Mouse (Mus musculus): ENCODE results near the gene Smim15.

Gene Smim15

GRCm38 (mm10) chr13:108044222-108044941 is at the start of gene Smim15:
Gene Smim15, plus strand, starts transcription at chr13:108044446.
- DNase-seq (ENCODE audit: low read depth, low spot score) = peak; percentile 97

DNA sequence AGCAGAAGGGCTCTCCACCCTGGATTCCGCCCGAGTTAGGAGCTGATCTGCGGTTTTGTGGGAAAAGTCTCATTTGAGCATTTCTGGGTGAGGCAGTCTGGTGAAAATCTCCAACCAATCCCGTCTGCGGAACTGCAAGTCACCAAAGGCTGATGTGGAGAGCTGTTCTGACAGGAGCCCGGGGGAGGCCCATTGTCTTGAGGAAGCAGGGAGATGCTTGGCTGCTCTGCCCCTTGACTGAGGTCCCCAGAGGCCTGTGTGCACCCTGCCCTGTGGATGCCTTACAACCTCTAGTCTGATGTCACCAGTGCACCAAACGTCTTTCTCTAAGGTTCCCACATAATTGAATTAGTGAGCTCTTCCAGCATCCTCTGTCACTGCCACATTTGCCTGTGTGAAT is 49.0 kb upstream of the Smim15 start:
- DNase-seq (ENCODE audit: low read depth, low spot score) = no peak

GRCm38 (mm10) chr13:107996301-107996700 is 47.9 kb upstream of the Smim15 start:
- DNase-seq (ENCODE audit: low read depth, low spot score) = no peak

GRCm38 (mm10) chr13:108007861-108008260 is 36.4 kb upstream of the Smim15 start:
- no peak for DNase-seq (ENCODE audit: low read depth, low spot score)

DNA sequence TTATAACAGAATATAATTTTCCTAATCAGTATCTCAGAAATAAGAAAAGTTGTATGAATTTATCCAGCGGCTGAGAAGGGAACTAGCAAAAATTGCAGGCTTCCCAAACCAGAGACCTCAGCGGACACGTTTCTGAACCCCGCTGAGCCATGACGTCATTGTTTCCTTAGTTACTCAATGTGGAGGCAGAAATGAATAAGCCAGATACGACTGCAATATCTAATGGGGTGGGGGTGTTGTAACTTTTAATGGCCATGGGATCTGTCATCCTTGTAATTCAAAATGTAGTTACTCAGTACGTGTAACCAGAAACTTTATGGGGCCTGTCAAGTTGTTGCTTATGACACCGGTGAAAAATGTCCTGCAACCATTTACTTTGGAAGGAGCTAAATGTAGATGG is 31.1 kb upstream of the Smim15 start:
- no peak for DNase-seq (ENCODE audit: low read depth, low spot score)

GRCm38 (mm10) chr13:108013839-108014238 is 30.4 kb upstream of the Smim15 start:
- no peak for DNase-seq (ENCODE audit: low read depth, low spot score)

DNA sequence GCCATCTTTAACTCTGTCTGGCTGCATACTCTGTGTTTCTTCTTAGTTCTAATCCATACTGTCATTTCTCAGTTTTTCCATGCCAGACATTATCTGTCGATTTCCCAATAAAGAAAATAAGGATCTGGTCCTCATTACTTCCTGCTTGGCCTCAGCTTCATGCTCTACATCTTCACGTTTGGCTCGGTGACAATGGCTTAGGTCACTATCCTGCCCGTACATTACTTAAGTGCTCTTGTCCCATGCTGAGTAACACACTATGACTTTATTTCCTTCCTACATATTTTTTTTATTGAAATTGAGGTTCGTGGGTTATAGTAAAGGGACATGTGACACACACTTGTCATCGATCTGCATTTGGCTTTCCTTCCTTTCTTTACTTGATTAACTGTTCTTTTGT is 29.1 kb upstream of the Smim15 start:
- no peak for DNase-seq (ENCODE audit: low read depth, low spot score)

GRCm38 (mm10) chr13:108017349-108017748 is 26.9 kb upstream of the Smim15 start:
- no peak for DNase-seq (ENCODE audit: low read depth, low spot score)

DNA sequence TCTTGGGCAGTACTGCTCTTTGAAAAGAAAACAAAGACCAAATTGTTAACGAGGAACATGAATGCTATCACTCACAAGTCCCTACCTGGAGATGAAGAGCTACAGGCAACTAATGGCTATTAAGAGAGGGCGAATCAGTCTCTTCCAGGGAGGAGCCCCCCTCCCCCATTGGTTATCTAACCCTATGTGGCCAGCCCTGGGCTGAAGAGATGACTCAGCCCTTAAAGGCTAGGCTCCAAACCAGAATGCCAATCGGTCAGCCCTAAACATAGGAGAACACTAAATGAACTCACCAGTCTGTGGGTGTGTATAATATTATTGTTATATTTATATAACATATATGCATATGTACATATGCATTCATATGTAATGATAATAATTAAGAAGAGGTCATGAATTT is 18.4 kb upstream of the Smim15 start:
- DNase-seq (ENCODE audit: low read depth, low spot score) = no peak

DNA sequence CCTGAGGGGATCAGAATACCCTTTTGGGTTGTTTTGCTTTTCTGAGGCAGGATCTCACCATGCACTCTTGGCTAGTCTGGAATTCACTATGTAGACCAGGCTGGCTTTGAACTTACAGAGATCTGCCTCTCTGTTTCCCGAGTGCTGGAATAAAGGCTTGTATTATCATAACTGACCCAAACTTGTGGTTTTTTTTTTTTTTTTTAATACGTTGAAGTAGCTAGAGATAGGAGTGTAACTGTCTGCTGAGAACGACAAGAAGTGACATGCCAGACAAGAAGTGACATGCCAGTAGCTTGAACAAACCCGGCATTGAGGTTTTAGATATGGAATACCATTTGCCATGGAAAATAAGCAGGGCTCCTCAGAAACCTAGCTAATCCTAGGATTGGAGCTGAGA is 11.5 kb upstream of the Smim15 start:
- DNase-seq (ENCODE audit: low read depth, low spot score) = no peak

DNA sequence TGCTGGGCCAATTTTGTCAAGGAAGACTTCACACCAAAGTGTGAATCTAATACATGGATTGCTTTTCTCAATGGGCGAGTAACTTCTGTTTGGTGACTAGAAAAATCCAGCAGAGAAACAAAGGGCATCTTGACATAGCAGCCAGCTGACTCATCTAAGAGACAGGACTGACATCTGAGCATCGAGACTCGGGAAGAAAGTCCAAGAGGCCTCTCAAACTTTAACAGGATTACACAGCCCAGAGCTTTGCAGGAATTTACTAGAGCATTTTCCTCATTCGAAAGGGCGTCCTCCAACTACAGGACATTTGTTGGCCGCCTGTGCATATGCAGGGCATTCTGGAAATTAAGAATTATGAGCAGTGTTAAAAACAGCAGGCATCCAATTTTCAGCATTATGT is 4.9 kb upstream of the Smim15 start:
- no peak for DNase-seq (ENCODE audit: low read depth, low spot score)

DNA sequence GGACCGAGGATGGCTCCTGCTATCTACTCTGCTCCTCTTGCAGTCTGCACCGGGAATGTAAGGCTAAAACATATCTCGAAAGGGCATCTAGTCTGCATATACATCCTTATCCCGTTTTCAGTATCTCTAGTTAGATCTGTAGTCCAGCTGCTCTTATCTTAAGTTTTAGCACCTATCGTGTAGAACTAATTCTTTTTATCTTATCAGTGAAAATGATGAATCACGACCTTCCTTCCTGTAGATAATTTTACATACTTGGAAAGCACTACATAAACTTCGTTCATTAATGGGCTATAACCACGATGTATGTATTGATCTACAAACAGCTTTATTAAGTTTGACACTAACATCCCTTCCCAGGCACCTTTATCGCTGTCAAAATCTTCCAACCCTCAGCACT is 4.3 kb upstream of the Smim15 start:
- DNase-seq (ENCODE audit: low read depth, low spot score) = no peak

- peak; percentile 52 for DNase-seq (ENCODE audit: low read depth, low spot score)
These were observed 3.8 kb upstream of the Smim15 start for GRCm38 (mm10) chr13:108040451-108040850.

DNA sequence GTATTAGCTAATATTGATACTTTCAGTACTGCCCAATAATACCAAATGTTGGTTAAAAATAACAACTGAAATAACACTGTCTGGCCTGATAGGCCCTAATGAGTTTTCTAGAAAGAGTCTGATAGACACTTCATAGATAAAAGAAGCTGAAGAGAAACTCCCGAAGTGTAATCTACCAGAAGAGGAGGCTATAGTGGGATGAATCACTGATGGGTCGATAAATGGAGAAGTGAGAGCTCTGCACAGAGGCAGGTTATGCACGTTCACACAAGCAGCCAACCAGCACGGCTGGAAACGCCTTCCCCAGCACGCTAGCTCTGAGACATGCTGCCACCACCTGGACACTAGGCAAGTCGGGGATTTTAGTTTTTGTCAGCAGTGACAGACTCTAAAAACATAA is 2.9 kb upstream of the Smim15 start:
- DNase-seq (ENCODE audit: low read depth, low spot score) = peak; percentile 64

DNA sequence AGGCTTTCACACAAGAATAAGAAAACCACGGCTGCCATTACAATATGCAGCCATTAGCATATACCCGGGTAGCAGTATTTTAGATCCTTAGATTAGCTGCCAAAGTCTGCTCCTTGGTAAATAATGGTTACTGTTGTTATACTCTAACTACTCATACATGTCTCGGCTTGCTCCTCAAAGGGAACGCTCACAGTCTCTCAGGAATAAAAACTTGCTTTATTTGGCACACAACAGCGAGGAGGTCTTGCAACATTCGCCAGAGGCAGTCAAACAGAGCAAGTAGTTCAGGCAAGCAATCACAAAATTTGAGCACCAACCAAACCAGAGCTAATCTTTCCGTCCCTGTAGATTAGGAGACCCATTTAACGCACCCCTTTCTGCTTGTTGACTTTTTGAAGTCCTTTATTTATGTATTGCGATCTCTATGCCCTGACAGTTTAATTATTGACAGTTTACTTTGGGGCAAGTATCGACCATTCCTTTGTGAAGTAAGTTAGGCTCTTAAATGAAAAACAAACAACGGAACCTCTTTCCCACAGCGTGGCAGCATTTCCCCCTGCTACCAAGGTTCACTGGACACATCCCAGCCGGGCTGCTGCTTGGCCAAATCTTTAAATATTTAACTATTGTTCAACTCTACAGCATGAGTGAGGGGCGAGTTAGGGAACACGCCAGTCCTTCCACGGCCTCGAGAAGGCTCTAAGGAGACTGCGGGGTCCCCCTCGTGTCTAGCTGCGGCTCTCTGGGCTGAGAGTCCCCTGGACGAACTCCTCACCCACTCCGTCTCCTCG is 620 bp upstream of the Smim15 start:
- peak; percentile 29 for DNase-seq (ENCODE audit: low read depth, low spot score)

- no peak for DNase-seq (ENCODE audit: low read depth, low spot score)
These were observed 1.4 kb downstream of the Smim15 start for GRCm38 (mm10) chr13:108045646-108046045.

DNA sequence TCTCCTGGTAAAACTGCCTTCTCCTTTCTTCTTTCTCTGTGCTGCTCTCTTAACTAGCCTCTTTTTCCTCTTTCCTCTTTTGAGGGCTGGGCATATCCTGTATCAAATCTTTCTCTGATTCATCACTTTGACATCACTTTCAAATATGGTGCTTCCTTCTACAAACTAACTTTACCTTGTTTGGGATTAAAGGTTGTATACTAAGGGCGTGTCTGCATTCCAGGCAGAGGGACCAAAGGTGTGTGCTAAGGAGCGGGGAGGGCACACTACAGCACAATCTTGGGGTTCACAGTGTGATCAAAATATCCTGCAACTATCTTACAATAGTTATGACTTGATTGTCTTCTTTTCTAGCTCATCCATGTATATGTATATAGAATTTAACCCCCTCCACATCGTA is 1.8 kb downstream of the Smim15 start:
- no peak for DNase-seq (ENCODE audit: low read depth, low spot score)

- DNase-seq (ENCODE audit: low read depth, low spot score) = no peak
These were observed 2.6 kb downstream of the Smim15 start for GRCm38 (mm10) chr13:108046891-108047290.

GRCm38 (mm10) chr13:108047364-108047763 is 3.1 kb downstream of the Smim15 start:
- DNase-seq (ENCODE audit: low read depth, low spot score) = no peak

GRCm38 (mm10) chr13:108056896-108057295 is 12.7 kb downstream of the Smim15 start:
- DNase-seq (ENCODE audit: low read depth, low spot score) = no peak

DNA sequence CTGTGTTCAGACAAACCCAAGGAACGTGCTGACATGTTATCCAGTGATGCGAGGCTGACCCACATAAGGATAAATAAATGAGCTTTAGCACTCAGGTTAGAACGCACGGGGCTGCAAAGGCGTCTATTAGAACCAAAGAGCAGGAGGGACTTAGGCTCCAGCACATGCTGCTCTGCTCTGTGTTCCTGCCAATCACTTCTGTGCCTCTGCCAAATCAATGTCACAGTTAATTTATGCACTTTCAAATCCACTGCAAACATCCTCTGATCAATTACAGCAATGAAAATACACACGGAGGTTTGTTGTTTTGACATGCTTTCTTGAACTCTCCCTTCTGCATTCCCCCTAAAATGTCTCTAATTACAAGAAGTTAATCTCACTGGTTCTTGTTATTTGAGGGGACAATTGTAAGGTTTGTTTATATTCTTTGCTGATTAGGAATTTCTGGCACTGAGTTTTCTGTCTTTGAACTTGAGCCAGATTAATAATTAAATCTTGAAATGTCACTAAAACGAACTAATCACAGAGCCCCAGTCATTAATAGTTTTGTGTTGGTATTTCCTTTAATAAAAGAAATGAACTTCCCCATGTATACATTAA is 16.1 kb downstream of the Smim15 start:
- no peak for DNase-seq (ENCODE audit: low read depth, low spot score)

DNA sequence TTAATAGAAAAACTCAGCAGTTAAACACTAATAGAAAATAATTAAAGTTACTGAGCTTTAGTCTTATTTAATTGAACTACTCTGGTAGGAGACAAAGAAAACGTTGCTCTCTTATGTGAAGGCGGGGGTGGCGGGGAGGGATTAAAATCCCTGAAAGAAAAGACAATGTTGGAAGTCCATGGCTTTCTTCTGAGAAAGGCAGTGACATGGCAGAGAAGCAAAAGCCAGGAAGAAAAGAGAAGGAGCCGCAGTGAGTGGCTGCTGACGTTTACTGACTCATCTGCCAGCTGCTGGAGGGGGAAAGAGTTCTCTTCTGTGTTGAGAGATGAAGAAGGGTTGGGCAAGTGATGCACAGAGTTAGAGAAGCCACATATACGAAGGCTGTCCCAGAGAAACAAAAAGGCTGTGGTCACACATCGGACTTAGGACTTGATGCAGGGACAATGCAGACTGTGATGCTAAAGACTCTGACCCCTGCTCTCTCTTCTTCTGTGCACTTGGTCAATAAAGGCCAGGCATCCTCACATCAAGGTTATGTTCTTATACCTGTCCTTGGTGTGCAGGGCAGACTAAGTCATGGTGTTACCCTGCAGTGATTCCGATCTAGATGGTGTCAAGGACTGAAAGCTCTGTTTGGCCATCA is 16.8 kb downstream of the Smim15 start:
- no peak for DNase-seq (ENCODE audit: low read depth, low spot score)
